Mouse (Mus musculus) left cerebral cortex, postnatal 4 days (tissue): ENCODE results near the gene Cntn2. TPM values are rescaled to one million over a fixed set of nuclear protein-coding genes. Genes with fewer than 3 reads are reported as not detected.

ENCODE experiments used
- DNase-seq: peaks from one replicate; pipeline ENCODE4 v3.0.0-alpha.2; 2022
- intact Hi-C: fragments of 180-260 bp; cut with DNase I; formaldehyde crosslinking; loops from one replicate; pipeline ENCODE4 v1.15.1; 2025
- total RNA-seq, 2 experiments: library from RNA; stranded (reverse); gene quantifications; 2 replicates each; pipeline ENCODE4 v1.2.3; 2021

Gene Cntn2
- total RNA-seq, 2 experiments from 2014 or later: 113 to 118 TPM

DNA sequence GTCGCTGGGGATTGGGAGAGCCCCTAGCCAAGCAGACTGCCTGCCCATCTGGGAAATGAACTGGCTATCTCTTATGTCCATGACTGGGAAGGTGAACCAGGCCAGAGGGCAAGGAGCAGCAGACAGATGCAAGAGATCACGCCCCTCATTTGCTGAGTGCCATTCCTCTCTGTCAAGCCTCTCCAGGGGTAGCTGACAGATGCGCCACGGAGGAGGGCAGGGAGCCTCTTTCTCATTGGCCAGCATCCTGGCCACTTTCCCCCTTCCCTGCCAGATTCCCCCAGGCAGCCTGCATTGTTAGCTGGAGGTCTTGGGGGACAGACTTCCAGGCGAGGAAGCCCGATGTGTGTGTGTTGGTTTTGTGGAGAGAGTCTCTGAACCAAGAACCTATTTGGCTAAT, 16.0 kb upstream of the Cntn2 start:
- intact Hi-C loops: no loop called here
- peak; percentile 63 for DNase-seq

DNA sequence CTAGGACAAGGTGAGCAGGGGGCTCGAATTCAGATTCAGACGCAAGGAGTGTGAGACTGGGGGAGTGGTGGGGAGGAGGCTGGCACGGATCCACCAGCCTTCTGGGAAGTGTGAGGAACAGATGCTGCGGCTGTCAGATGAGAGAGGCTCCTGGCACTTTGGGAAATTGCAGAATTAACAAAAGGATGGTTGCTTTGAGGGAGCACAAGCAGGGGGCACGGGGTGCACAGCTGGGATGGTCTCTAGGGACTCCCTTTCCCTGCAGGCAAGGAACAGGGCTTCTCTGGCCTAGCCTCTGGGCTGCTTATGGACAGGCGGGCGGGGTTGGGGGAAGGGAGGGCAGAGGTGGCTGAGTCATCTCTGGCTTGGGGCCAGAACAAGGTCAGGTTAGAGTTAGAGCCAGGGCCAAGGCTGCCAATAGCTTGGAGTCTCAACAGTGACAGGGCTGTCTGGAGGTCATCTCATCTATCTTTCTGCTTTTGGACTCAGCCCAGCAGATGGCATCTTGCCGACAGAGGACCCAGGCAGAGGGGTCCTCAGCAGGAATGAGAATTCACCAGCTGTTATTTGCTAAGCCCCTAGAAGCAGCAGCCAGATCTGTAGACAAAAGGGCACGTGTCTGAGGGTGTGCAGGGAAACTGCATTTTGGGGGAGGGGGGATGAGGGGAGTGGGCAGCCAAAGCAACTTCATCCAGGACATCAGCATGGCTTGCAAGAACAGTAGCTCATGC, 15.0 kb upstream of the Cntn2 start:
- intact Hi-C loops: no loop called here
- DNase-seq: peak; percentile 94

DNA sequence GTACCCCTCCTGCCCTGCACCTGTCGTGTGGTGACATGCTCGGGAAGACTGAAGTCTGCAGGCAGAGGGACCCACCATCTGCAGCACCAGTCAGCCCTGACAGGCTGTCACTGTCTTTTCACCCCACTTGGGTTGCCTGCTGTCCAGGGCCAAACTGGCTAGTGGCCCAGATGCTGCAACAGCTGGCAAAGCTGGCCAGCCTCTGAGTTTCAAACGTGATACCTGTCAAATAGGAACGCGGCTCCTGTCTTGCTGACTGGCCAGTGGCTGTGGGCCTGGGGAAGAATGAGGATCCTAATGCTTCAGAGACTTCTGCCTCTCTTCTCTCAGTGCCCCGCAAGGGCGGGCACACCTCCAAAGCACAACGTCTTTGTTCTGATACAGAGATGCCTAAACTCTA, 733 bp upstream of the Cntn2 start:
- intact Hi-C loops: no loop called here
- no peak for DNase-seq

DNA sequence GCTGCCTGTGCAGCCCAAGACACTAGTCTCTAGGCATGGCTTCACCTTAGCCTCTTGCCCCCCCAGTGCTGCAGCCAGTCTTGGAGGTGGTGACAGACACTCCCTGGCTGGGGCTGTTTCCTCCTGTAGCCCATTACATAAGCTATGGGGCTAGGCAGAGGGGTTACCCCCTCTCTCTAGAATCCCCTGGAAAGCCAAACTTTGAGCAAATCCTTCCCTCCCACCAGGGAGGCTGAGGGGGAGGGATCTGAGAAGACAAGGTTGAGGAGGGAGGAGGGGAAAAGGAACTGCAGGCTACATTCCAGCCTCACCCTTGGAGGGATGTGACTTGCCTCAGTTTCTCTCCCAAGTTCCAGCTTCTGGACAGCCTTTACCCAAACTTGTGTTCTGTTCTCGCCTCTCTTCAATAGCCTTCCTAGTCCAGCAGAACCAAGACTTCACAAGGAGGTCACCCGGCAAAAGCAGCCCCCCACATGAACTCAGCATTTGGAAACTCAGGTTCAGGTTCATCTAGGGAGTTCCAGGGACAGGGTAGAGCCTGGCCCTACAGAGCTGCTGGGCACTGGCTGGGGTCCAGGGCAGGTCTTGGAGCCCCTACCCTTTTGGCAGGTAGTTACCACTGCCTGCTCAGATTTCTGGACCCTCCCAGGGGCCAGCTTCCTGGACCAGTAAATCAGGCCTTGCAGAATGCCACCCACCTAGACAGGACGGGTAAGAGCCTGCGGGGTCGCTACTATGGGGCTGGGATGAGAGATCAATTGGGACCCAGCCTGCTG, 1.0 kb downstream of the Cntn2 start:
- no peak for DNase-seq
- intact Hi-C loops: no loop called here

DNA sequence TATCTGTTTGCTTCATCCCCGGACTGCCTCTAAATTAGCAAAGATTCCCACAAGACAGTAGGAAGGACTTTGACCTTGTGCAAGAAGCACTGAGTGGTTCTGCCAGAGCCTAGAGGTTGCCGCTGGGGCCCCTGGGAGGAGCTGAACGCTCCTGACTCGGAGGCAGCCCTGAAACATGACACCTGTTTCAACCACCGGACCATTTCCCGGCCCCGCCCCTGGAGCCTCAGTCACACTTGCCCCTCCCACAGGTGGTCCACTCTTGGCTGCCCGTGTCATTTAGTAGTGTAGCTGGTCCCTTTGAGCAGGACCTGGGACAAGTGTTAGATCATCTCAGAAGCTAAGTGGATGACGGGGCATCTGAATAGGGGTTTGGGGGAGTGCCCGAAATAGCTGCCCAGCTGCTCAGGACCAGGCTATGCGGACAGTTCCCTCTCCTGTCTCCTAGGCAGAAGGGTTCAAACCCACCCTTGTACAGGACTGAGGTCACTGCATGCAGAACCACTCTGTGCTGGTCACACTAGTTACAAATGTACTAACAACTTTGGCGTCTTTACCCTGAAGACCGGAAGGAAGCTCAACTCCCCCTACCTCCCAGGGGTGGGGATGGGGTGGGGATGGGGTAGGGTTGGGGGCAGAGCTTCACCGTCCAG, 1.8 kb downstream of the Cntn2 start:
- intact Hi-C loops: no loop called here
- no peak for DNase-seq

DNA sequence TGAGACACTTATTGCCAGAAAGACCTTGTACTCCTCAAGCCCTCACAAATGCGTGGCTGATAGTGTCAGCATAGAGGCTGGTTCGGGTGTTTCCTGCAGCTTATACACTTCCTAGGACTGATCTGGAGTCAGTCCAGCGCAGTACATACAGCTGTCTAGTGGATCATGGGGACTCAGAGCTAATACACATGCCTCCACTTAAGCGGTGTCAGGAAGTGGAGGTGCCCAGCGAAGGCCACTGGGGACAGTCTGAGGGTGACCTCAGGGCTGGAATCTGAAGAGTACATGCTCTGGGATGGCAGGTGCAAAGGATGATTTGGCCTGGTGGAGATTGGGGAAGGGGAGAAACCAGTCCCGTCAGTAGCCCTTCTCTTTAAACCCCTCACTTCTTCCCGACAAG, 2.4 kb downstream of the Cntn2 start:
- intact Hi-C loops: no loop called here
- DNase-seq: no peak

DNA sequence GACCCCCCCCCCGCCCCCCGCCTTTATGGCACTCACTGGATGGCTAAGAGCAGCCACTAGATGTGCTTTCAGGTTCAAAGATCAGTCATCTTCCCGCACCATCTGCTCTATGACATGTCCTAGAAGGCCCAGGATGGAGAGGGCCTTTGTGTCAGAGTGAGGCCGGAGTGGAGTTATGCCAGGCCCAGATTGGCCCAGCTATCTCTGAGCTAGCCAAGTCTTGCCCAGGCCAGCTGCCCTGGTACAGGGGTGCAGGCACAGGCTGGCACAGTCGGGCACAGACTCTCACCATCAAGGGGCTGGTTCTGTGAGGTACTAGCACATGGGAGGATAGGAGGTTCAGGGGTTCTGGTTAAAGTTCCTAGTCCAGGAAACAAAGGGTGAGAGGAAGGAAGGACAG, 5.3 kb downstream of the Cntn2 start:
- peak; percentile 83 for DNase-seq
- intact Hi-C loops: no loop called here

GRCm38 (mm10) chr1:132536416-132536815, 6.6 kb downstream of the Cntn2 start:
- DNase-seq: no peak
- intact Hi-C loops: no loop called here

DNA sequence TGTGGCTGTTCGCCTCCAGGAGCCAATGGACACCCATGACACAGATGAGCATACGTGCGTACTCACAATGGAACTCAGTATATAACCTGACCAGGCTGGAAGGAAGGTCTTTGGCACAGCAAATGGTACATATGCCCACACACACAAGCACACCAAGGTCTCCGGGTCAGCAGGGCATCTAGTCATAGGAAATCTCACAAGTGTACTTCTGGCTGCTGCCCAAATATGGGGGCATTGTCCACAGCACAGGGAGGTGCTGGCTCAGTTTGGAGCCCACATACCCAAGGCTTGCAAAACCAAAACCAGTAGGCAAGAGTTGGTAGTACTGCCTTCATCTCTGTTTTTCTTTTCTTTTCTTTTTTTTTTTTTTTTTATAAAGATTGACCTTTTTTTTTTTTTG, 7.5 kb downstream of the Cntn2 start:
- intact Hi-C loops: no loop called here
- DNase-seq: no peak

DNA sequence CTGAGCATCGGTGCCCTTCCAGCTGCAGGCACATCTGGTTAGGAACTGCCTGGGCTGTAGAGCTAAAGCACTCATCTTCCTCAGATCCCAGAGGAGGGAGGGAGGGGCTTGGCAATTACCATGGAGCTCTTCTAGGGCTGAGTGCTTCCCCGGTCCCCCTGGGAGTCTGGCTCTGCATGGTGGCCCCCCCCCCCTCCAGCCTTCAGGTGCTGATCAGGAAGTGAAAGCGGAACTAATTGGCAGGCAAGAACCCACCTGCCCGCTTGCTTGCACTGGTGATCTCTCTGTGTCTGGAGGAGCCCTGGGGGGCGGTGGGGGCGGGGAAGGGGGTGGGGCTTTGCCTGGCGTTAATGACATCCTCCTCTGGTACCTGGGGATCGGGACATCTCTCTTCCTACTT, 9.2 kb downstream of the Cntn2 start:
- DNase-seq: no peak
- intact Hi-C loops: no loop called here

DNA sequence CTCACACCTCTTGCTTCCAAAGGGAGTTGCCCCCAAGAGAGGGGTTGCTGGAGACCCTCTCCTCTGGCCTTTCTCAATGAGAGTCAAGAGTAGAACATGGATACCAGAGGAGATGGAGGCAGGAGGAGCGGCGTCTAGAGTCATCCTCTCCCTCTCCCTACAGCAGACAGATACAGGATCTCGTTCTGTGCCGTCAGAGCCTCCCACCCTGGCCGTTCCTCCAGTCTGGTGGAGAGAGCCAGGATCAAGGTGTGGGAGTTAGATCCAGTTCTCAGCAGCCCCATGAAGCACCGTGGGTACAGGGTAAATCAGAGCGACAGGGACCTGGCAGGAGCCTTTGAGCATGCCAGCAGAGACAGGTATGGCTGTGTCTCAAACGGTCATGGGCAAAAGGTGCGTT, 10.5 kb downstream of the Cntn2 start:
- intact Hi-C loops: no loop called here
- no peak for DNase-seq

- intact Hi-C loops: no loop called here
Observed at GRCm38 (mm10) chr1:132530631-132531191, 12.3 kb downstream of the Cntn2 start.

DNA sequence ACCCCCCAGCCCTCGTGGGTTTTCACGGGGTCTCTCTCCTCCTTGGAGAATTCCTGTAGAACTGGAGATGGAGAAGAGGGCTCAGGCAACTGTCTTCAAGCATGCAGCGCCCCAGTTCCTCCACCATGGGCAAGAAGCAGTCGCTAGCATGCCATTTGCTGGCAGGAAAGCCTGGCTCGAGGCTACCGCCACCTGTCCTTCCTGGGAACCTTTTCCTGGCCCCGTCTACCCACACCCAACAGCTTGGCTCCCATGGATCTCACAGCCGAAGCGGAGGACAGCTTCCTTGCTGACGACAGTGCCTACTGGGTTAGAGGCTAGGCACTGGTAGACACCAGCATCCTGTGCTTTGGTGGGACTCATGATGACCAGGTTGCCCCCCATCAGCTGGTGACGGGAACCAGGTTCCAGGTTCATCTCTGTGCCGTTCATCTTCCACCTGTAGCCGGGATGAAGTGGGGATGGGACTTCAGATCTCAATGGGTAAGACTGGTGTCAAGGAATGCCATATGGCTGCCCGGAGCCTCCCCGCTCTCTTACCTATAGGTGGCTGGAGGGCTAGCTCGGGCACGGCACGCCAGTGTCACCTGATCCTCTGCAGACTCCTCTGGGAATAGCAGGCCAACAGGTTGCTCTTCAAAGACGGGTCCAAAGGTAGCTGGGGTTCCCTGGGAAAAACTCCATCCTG, 14.3 kb downstream of the Cntn2 start:
- intact Hi-C loops: loop anchor here (5.0 to 10.0 kb wide), 2 partner anchors 69 to 216 kb away; partner anchors contain the start of gene Nfasc
- DNase-seq: no peak

More at GRCm38 (mm10) chr1:132530631-132531191, 12.3 kb downstream of the Cntn2 start:
- peak; percentile 76 for DNase-seq

DNA sequence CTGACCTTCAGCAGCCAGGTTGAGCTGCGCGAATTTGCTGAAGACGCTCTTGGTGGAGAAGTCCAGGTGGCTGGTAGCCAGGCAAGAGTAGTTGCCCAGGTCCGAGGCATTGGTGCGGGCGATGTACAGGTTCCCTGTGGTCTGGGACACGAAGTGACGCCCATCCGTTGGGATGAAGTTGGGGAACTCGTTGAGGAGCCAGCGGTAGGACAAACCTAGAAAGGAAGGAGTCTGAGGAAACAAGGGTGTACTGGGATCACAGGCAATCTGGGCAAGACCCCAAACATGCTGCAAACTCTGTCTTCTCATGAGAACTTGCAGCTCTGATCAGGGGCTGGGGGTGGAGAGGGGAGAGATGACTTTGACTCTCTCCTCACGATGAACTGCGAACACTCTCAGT, 15.0 kb downstream of the Cntn2 start:
- DNase-seq: no peak
- intact Hi-C loops: loop anchor here (5.0 to 10.0 kb wide), 2 partner anchors 69 to 217 kb away; partner anchors contain the start of gene Nfasc

DNA sequence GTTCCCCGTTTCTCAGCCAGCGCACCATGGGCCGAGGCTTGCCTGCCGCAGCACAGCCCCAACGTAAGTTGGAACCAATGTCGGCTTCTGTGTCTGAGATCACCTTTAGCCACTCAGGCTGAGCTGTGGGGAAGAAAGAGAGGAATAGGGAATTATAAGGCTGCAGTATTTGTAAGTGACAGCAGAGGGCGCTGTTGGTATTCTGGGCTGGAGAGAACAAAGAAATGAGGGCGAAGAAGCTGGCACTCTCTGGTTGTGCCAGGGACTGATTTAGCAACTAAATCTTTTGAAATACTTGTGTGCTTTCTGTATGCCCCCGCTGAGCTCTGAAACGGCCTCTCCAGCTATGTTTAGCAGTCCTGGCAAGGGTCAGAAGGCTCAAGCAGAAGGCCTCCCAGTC, 17.2 kb downstream of the Cntn2 start:
- DNase-seq: peak; percentile 79
- intact Hi-C loops: loop anchor here (5.0 to 10.0 kb wide), 2 partner anchors 71 to 219 kb away; partner anchors contain the start of gene Nfasc

DNA sequence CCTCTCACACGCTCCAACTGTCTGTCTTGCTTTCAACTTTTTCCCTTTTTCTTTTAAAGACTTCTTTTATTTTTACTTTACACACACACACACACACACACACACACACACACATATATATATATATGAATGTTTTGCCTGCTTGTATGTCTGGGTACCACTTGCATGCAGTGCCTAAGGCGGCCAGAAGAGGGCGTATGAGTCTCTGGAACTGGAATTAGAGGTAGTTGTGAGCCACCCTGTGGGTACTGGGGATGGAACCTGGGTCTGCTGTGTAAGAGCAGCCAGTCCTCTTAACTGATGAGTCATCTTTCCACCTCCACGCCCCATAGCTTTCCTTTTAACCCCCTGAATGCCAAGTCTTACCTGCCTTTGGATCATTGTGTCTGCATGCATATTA, 19.1 kb downstream of the Cntn2 start:
- DNase-seq: no peak
- intact Hi-C loops: loop anchor here (10.0 kb wide), 1 partner anchor 221 kb away; the partner anchor contains the start of gene Nfasc

GRCm38 (mm10) chr1:132523048-132523447, 20.0 kb downstream of the Cntn2 start:
- intact Hi-C loops: loop anchor here (10.0 kb wide), 1 partner anchor 222 kb away; the partner anchor contains the start of gene Nfasc
- DNase-seq: peak; percentile 89

DNA sequence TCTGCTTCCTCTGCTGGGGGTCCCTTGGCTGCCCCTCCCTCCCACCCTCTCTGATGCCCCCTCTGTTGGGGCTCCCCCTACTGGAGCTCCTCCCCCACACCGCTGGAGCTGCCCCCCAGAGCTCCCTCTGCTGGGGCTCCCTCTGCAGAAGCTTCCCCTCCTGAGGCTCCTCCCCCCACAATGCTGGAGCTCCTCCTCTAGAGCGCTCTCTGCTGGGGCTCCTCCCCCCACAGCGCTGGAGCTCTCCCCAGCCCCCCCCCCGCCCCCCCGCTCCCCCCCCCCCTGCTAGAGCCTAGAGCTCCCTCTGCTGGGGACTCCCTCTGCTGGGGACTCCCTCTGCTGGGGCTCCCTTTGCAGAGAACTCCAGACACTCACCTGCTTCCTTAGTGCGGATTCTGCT, 22.3 kb downstream of the Cntn2 start:
- intact Hi-C loops: loop anchor here (10.0 kb wide), 1 partner anchor 224 kb away; the partner anchor contains the start of gene Nfasc
- peak; percentile 54 for DNase-seq

DNA sequence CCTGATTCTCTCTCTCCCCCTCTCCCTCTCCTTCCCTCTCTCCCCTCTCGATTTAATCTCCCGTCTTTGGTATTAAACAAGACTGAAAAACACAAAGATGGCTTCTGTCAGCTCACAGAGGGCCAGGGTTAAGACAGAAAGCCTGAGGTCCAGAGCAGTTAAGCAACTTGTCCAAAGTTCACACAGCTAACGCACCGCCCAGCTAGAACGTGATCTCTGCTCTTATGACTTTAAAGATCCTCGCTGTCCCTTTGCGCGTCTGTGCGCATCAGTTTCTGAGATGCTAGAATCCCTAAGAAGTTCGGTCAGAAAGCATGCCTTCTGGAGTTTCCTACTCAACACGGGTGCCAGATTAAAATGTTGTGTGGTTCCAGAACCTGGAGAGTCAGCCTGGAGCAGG, 23.3 kb downstream of the Cntn2 start:
- DNase-seq: no peak
- intact Hi-C loops: loop anchor here (10.0 kb wide), 1 partner anchor 225 kb away; the partner anchor contains the start of gene Nfasc

GRCm38 (mm10) chr1:132518621-132519020, 24.4 kb downstream of the Cntn2 start:
- intact Hi-C loops: no loop called here
- DNase-seq: peak; percentile 61
